Comparison of ENCODE assay signal across 19 mouse cellular contexts in the genomic region with DNA sequence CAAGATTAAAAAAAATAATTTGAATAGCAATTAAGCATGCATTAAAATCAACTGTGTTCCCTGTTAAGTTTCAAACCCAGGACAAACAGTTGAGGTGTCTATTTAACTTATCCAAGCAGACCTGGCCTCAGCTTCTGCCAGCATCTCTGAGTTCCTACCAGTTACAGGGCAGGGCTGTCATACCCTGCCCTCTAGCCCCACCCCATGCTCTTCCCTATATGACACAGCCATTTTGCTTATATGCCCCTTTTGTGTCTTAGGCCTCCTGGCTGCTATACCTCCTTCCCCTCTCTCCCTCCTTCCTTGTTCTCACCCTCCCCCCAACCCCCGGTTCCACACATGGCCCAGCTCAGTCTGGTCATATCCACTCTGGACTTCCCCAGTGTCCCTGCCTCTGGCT. TPM values are rescaled to one million over a fixed set of nuclear protein-coding genes. Genes with fewer than 3 reads are reported as not detected.
DNase-seq lines count a peak whose midpoint lies in the region; ATAC-seq and TF ChIP-seq lines count a peak whose summit lies in the region.
"Had no signal": no experiment of that assay in that cellular context is flagged by ENCODE, and none has a peak within 500 bp of the region (broad histone marks: within the 10 kb centered on the region; RNA-seq: fewer than 3 reads in every experiment).

No protein-coding gene starts in this region.

- TF ChIP-seq CTCF in heart, adult 2 months (IDR thresholded peaks at IDR 0.05): no peak

- intact Hi-C loops in heart, adult 2 months (cut with DNase I): no loop called here

- H3K27me3 ChIP-seq in embryonic facial prominence, embryonic 14.5 days (replicated peaks; ENCODE audit: control insufficient read depth, insufficient read depth, low read length): no peaks in the 10 kb centered on the region
- H3K27me3 ChIP-seq in embryonic facial prominence, embryonic 10.5 days (replicated peaks; ENCODE audit: low read depth, poor library complexity, severe bottlenecking): no peaks in the 10 kb centered on the region
- no peaks in the 10 kb centered on the region for H3K27me3 ChIP-seq in heart, embryonic 13.5 days (replicated peaks)
- H3K27me3 ChIP-seq in heart, adult 2 months (ENCODE audit: control insufficient read depth, insufficient read depth, low read length): no peaks in the 10 kb centered on the region
- no peaks in the 10 kb centered on the region for H3K27me3 ChIP-seq in kidney, embryonic 15.5 days
- H3K27me3 ChIP-seq: forebrain, embryonic 12.5 days; heart, embryonic 15.5 days; intestine, embryonic 15.5 days had no signal

- H3K4me1 ChIP-seq in embryonic facial prominence, embryonic 14.5 days (ENCODE audit: control insufficient read depth, insufficient read depth, low read length): peaks cover 12% of the 10 kb centered on the region
- H3K4me1 ChIP-seq in embryonic facial prominence, embryonic 10.5 days: peaks cover 10% of the 10 kb centered on the region; the same call in 1 of the 2 replicates
- peaks cover 26% of the 10 kb centered on the region for H3K4me1 ChIP-seq in heart, embryonic 13.5 days
- peaks cover 6% of the 10 kb centered on the region for H3K4me1 ChIP-seq in heart, adult 2 months (ENCODE audit: control insufficient read depth, insufficient read depth, low read length)
- peaks cover 9% of the 10 kb centered on the region; the same call in 1 of the 2 replicates for H3K4me1 ChIP-seq in kidney, embryonic 15.5 days
- H3K4me1 ChIP-seq: forebrain, embryonic 12.5 days had no signal

- no peaks in the 10 kb centered on the region for H3K36me3 ChIP-seq in embryonic facial prominence, embryonic 14.5 days (ENCODE audit: control insufficient read depth, insufficient read depth, low read length)
- H3K36me3 ChIP-seq in embryonic facial prominence, embryonic 10.5 days (replicated peaks): no peaks in the 10 kb centered on the region
- H3K36me3 ChIP-seq in heart, embryonic 13.5 days: no peaks in the 10 kb centered on the region
- peaks cover 2% of the 10 kb centered on the region for H3K36me3 ChIP-seq in heart, adult 2 months (ENCODE audit: control insufficient read depth, insufficient read depth, low read length)
- no peaks in the 10 kb centered on the region for H3K36me3 ChIP-seq in kidney, embryonic 15.5 days
- H3K36me3 ChIP-seq: forebrain, embryonic 12.5 days; heart, embryonic 15.5 days; intestine, embryonic 15.5 days had no signal

- ATAC-seq in embryonic facial prominence, embryonic 14.5 days (ENCODE audit: low read depth): 0 out of 2 replicates have a peak, but pooled peaks have one; percentile 28
- ATAC-seq in heart, embryonic 13.5 days (ENCODE audit: extremely low read depth, insufficient number of reproducible peaks, low FRiP score, low TSS enrichment): no peak; the same call in 1 of the 2 replicates
- ATAC-seq in granulocyte monocyte progenitor cell, adult 5-6 weeks (replicated peaks; ENCODE audit: poor library complexity, severe bottlenecking): peak; percentile 35; the same call in 1 of the 2 replicates
- no peak for ATAC-seq in kidney, embryonic 15.5 days (replicated peaks; ENCODE audit: low FRiP score)
- ATAC-seq: forebrain, postnatal 0 days; intestine, embryonic 15.5 days had no signal

- no peak for DNase-seq in embryonic facial prominence, embryonic 14.5 days (ENCODE audit: low spot score)
- DNase-seq in embryonic facial prominence, embryonic 10.5 days (ENCODE audit: low spot score): no peak
- no peak for DNase-seq in heart, adult 2 months
- no peak for DNase-seq in spleen, adult 12 weeks (ENCODE audit: low spot score)
- no peak for DNase-seq in lung, postnatal 4 days
- DNase-seq: adrenal gland, adult 8-10 months; cerebellum, adult 11-12 months; cerebellum, adult 9-10 months; cerebellum, postnatal 36 days; forebrain, postnatal 0 days; heart, postnatal 14 days; kidney, adult 18-20 months had no signal

- H3K79me2 ChIP-seq in heart, adult 2 months (replicated peaks; ENCODE audit: control insufficient read depth, insufficient read depth, low read length): peaks cover 2% of the 10 kb centered on the region; the same call in 1 of the 2 replicates

- H3K9me3 ChIP-seq in embryonic facial prominence, embryonic 14.5 days (ENCODE audit: control insufficient read depth, low read length): no peaks in the 10 kb centered on the region
- no peaks in the 10 kb centered on the region for H3K9me3 ChIP-seq in embryonic facial prominence, embryonic 10.5 days
- H3K9me3 ChIP-seq in heart, embryonic 13.5 days: no peaks in the 10 kb centered on the region
- no peaks in the 10 kb centered on the region for H3K9me3 ChIP-seq in kidney, embryonic 15.5 days (replicated peaks)
- H3K9me3 ChIP-seq: forebrain, embryonic 12.5 days; heart, embryonic 15.5 days; intestine, embryonic 15.5 days had no signal

- WGBS in embryonic facial prominence, embryonic 14.5 days: 58% methylated on average over 1 of the region's 1 CpGs
- 79% methylated on average over 1 of the region's 1 CpGs for WGBS in embryonic facial prominence, embryonic 10.5 days
- 75% methylated on average over 1 of the region's 1 CpGs for WGBS in heart, embryonic 13.5 days
- 67% methylated on average over 1 of the region's 1 CpGs for WGBS in heart, adult 2 months
- 47% methylated on average over 1 of the region's 1 CpGs for WGBS in kidney, embryonic 15.5 days

- no peak for TF ChIP-seq POLR2A in heart, adult 2 months (IDR thresholded peaks at IDR 0.05; ENCODE audit: insufficient read depth, low read depth, low read length)

- no peak overlapping the region for H3K4me2 ChIP-seq in embryonic facial prominence, embryonic 14.5 days (ENCODE audit: low read depth, low read length)
- H3K4me2 ChIP-seq in heart, embryonic 13.5 days: no peak overlapping the region
- no peak overlapping the region for H3K4me2 ChIP-seq in kidney, embryonic 15.5 days
- H3K4me2 ChIP-seq: forebrain, embryonic 12.5 days; heart, embryonic 15.5 days; hindbrain, embryonic 14.5 days; intestine, embryonic 15.5 days had no signal

- no peak overlapping the region for H3K4me3 ChIP-seq in embryonic facial prominence, embryonic 14.5 days (ENCODE audit: low read depth, low read length)
- no peak overlapping the region for H3K4me3 ChIP-seq in embryonic facial prominence, embryonic 10.5 days
- H3K4me3 ChIP-seq in heart, embryonic 13.5 days: no peak overlapping the region
- H3K4me3 ChIP-seq in heart, adult 2 months: no peak overlapping the region
- H3K4me3 ChIP-seq in kidney, embryonic 15.5 days (replicated peaks): no peak overlapping the region
- H3K4me3 ChIP-seq: forebrain, embryonic 12.5 days; heart, embryonic 15.5 days; intestine, embryonic 15.5 days had no signal

- no peak overlapping the region for H3K27ac ChIP-seq in embryonic facial prominence, embryonic 14.5 days (replicated peaks; ENCODE audit: low read depth, low read length)
- H3K27ac ChIP-seq in embryonic facial prominence, embryonic 10.5 days (replicated peaks): no peak overlapping the region; the same call in 1 of the 2 replicates
- H3K27ac ChIP-seq in heart, embryonic 13.5 days (replicated peaks): 0 out of 2 replicates have a peak overlapping the region, but pooled peaks have one; percentile 36
- H3K27ac ChIP-seq in heart, adult 2 months: no peak overlapping the region
- no peak overlapping the region for H3K27ac ChIP-seq in kidney, embryonic 15.5 days
- H3K27ac ChIP-seq: forebrain, embryonic 12.5 days; hindbrain, embryonic 14.5 days; intestine, embryonic 15.5 days had no signal

- no peak overlapping the region for H3K9ac ChIP-seq in embryonic facial prominence, embryonic 14.5 days (ENCODE audit: low read depth, low read length)
- no peak overlapping the region for H3K9ac ChIP-seq in heart, embryonic 13.5 days
- no peak overlapping the region for H3K9ac ChIP-seq in heart, adult 2 months (ENCODE audit: low read depth, low read length)
- no peak overlapping the region for H3K9ac ChIP-seq in kidney, embryonic 15.5 days
- H3K9ac ChIP-seq: forebrain, embryonic 12.5 days; forebrain, postnatal 0 days; heart, embryonic 15.5 days; hindbrain, embryonic 14.5 days; intestine, embryonic 15.5 days had no signal

- TF ChIP-seq EP300 in heart, adult 2 months (IDR thresholded peaks at IDR 0.05; ENCODE audit: insufficient read depth, low read depth, low read length): no peak

RNA-seq across cellular contexts. Expression of gene Lrrc28, which starts 48.1 kb away (rescaled TPM):
- 18.8 and 19.8 TPM in 2 replicates for polyA plus RNA-seq in embryonic facial prominence, embryonic 14.5 days (2014; fragmentation: Nextera tagmentation; extraction: Ambion mirVana)
- 18.0 and 21.5 TPM in 2 replicates for polyA plus RNA-seq in embryonic facial prominence, embryonic 10.5 days (2016; fragmentation: Nextera tagmentation; extraction: Ambion mirVana)
- 8.7 and 11.7 TPM in 2 replicates for polyA plus RNA-seq in heart, embryonic 13.5 days (2015; fragmentation: Nextera tagmentation; extraction: Ambion mirVana)
- total RNA-seq in heart, adult 2 months (2021): 10 to 100 TPM; 14.1 to 16.4 TPM
- polyA plus RNA-seq in heart, adult 2 months (2012; rRNA removed): 20.5 and 24.2 TPM in 2 replicates
- total RNA-seq in granulocyte monocyte progenitor cell, adult 5-6 weeks (2014; fragmentation: Nextera tagmentation): 15.2 and 16.6 TPM in 2 replicates
- 13.0 and 17.9 TPM in 2 replicates for total RNA-seq in granulocyte monocyte progenitor cell, adult 5-6 weeks (2017)
- 15.3 and 15.7 TPM in 2 replicates for polyA plus RNA-seq in kidney, embryonic 15.5 days (2015; fragmentation: Nextera tagmentation; extraction: Ambion mirVana)

RNA-seq across cellular contexts. Expression of gene Ttc23, which starts 50.2 kb away (rescaled TPM):
- polyA plus RNA-seq in embryonic facial prominence, embryonic 14.5 days (2014; fragmentation: Nextera tagmentation; extraction: Ambion mirVana): 28.1 and 35.0 TPM in 2 replicates
- polyA plus RNA-seq in embryonic facial prominence, embryonic 10.5 days (2016; fragmentation: Nextera tagmentation; extraction: Ambion mirVana): 45.5 and 47.3 TPM in 2 replicates
- polyA plus RNA-seq in heart, embryonic 13.5 days (2015; fragmentation: Nextera tagmentation; extraction: Ambion mirVana): 16.0 and 16.8 TPM in 2 replicates
- 10 to 100 TPM; 18.6 to 20.7 TPM for total RNA-seq in heart, adult 2 months (2021)
- 3.6 and 8.7 TPM in 2 replicates for polyA plus RNA-seq in heart, adult 2 months (2012; rRNA removed)
- 0.32 TPM in 1 of 2 replicates, not detected in the other for total RNA-seq in granulocyte monocyte progenitor cell, adult 5-6 weeks (2014; fragmentation: Nextera tagmentation)
- 1.7 and 4.9 TPM in 2 replicates for total RNA-seq in granulocyte monocyte progenitor cell, adult 5-6 weeks (2017)
- polyA plus RNA-seq in kidney, embryonic 15.5 days (2015; fragmentation: Nextera tagmentation; extraction: Ambion mirVana): 30.4 and 33.1 TPM in 2 replicates

Comparison
In these comparisons a context has a peak if more than half of its experiments do, and no peak if none do; other contexts are left out.
1. ATAC-seq: peak in embryonic facial prominence, embryonic 14.5 days (single experiment) and granulocyte monocyte progenitor cell, adult 5-6 weeks (single experiment); none in heart, embryonic 13.5 days (single experiment) and kidney, embryonic 15.5 days (single experiment).